Mouse (Mus musculus) cortical plate, adult 2 months (tissue): ENCODE results near the gene F3.

Source experiments
- CTCF ChIP-seq: fragments of 200-500 bp; IDR thresholded peaks from 2 replicates; pipeline ENCODE4 v1.5.1; 2011; ENCODE audit warnings: mild to moderate bottlenecking, control low read depth, low read length; ENCODE audit not compliant: insufficient read depth; ENCODE audit errors: extremely low read depth
- POLR2A ChIP-seq: fragments of 200-500 bp; IDR thresholded peaks from 2 replicates; pipeline ENCODE4 v1.6.1; 2011; ENCODE audit warnings: mild to moderate bottlenecking, low read length, control low read depth; ENCODE audit not compliant: insufficient read depth; ENCODE audit errors: extremely low read depth

GRCm38 (mm10) chr3:121714461-121714860 lies 8.9 kb upstream of the F3 start:
- TF ChIP-seq CTCF (no peak), POLR2A (no peak)
